Mouse (Mus musculus) limb, embryonic 14.5 days (tissue): ENCODE data around the gene Ctsh. TPM values are rescaled to one million over a fixed set of nuclear protein-coding genes. Genes with fewer than 3 reads are reported as not detected.

Source experiments
- ATAC-seq: fragments of 200-750 bp; cut with Nextera tagmentation; 2 replicates; pipeline ENCODE4 v1.8.0; 2017; ENCODE audit warnings: low read depth, moderate number of reproducible peaks, moderate TSS enrichment; ENCODE audit not compliant: low FRiP score
- DNase-seq: peaks from one replicate; pipeline ENCODE4 v3.0.0-alpha.2; 2015; ENCODE audit warnings: low spot score
- H3K27ac ChIP-seq: fragments of 300-500 bp; sonication (generic); replicated peaks from 2 replicates; pipeline ENCODE4 v1.5.1; 2014; ENCODE audit warnings: low read depth, mild to moderate bottlenecking, low read length, moderate library complexity, mixed read lengths
- H3K27me3 ChIP-seq: fragments of 300-500 bp; sonication (generic); 2 replicates; pipeline ENCODE4 v1.6.1; 2014; ENCODE audit warnings: low read length, mixed read lengths; ENCODE audit not compliant: control insufficient read depth, insufficient read depth
- H3K36me3 ChIP-seq: fragments of 300-500 bp; sonication (generic); 2 replicates; pipeline ENCODE4 v1.6.1; 2014; ENCODE audit warnings: mild to moderate bottlenecking, low read length, moderate library complexity, mixed read lengths; ENCODE audit not compliant: control insufficient read depth, insufficient read depth
- H3K4me1 ChIP-seq: fragments of 300-500 bp; sonication (generic); 2 replicates; pipeline ENCODE4 v1.6.1; 2014; ENCODE audit warnings: antibody characterized with exemption, low read length, mixed read lengths; ENCODE audit not compliant: control insufficient read depth, insufficient read depth
- H3K4me2 ChIP-seq: fragments of 300-500 bp; sonication (generic); replicated peaks from 2 replicates; pipeline ENCODE4 v1.6.1; 2014; ENCODE audit warnings: low read depth, mild to moderate bottlenecking, low read length, moderate library complexity; ENCODE audit not compliant: severe bottlenecking
- H3K4me3 ChIP-seq: fragments of 300-500 bp; sonication (generic); replicated peaks from 2 replicates; pipeline ENCODE4 v1.5.1; 2014; ENCODE audit warnings: low read length
- H3K9ac ChIP-seq: fragments of 300-500 bp; sonication (generic); 2 replicates; pipeline ENCODE4 v1.6.1; 2014; ENCODE audit warnings: mild to moderate bottlenecking, low read depth, low read length, moderate library complexity; ENCODE audit not compliant: severe bottlenecking
- H3K9me3 ChIP-seq: fragments of 300-500 bp; sonication (generic); 2 replicates; pipeline ENCODE4 v1.6.1; 2016; ENCODE audit warnings: low read length; ENCODE audit not compliant: control insufficient read depth
- POLR2A ChIP-seq: fragments of 200-500 bp; IDR thresholded peaks from 2 replicates; pipeline ENCODE4 v1.8.0; 2012; ENCODE audit warnings: inconsistent platforms, mild to moderate bottlenecking, moderate library complexity, borderline replicate concordance; ENCODE audit not compliant: insufficient read depth, insufficient read length; ENCODE audit errors: extremely low read depth
- WGBS: fragments of 180-500 bp; shearing (Covaris S2); extraction: QIAGEN DNeasy Blood & Tissue Kit; methylation state at CpG from one replicate; pipeline ENCODE4 v1.1.7; 2014; 5-methylcytosine and 5-hydroxymethylcytosine counted together
- polyA plus RNA-seq, 2 experiments: library from polyadenylated mRNA; depleted of rRNA in 1 of 2; stranded (reverse) in 1 of 2; unstranded in 1 of 2; fragments of >200 nt; fragmentation: Nextera tagmentation in 1 of 2; extraction: Ambion mirVana in 1 of 2; gene quantifications; 2 replicates each; pipeline versions ENCODE4 v1.2.1 to v1.2.3; 2012 to 2014

The Ctsh gene
- polyA plus RNA-seq, 2 experiments = 20.4 to 40.3 TPM

DNA sequence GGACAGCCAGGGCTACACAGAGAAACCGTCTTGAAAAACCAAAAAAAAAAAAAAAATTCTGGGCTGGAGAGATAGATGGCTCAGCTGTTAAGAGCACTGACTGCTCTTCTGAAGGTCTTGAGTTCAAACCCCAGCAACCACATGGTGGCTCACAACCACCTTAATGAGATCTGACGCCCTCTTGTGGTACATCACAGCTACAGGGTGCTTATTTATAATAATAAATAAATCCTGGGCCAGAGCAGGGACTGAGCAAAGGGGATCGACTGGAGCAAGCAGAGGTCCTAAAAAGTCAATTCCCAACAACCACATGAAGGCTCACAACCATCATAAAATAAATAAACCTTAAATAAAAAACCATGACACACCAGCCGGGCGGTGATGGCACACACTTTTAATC is 45.0 kb downstream of the Ctsh start:
- no peak for ATAC-seq

DNA sequence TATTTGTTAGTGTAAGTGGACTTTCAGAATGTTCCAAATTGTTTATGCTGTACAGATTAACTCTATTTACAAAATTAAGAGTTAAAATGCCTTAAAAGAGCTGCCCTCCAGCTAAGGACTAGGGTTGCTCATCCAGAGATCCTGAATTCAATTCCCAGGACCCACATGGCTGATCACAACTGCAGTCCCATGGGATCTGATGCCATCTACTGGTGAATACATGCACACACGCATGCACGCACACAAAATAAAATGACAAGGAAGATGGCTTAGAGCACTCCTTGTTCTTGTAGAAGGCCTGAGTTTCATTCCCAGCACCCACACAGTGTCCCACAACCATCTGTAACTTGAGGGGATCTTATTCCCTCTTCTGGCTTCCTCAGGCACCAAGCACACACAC is 46.8 kb downstream of the Ctsh start:
- H3K9me3 ChIP-seq = no peaks in the 10 kb centered on the region
- no peaks in the 10 kb centered on the region for H3K27me3 ChIP-seq
- H3K4me1 ChIP-seq = no peaks in the 10 kb centered on the region
- no peak overlapping the region for H3K27ac ChIP-seq
- no peak for TF ChIP-seq POLR2A
- peak; percentile 42 for DNase-seq
- peaks cover 95% of the 10 kb centered on the region for H3K36me3 ChIP-seq
- no peak for ATAC-seq
- H3K4me3 ChIP-seq = no peak overlapping the region
- no peak overlapping the region for H3K4me2 ChIP-seq
- WGBS = 83% methylated on average over 2 of the region's 2 CpGs
- no peak overlapping the region for H3K9ac ChIP-seq

More for the DNA sequence above, 45.0 kb downstream of the Ctsh start:
- Histone ChIP-seq H3K4me1 (no peaks in the 10 kb centered on the region), H3K9me3 (no peaks in the 10 kb centered on the region), H3K27ac (no peak overlapping the region), H3K4me2 (no peak overlapping the region), H3K27me3 (no peaks in the 10 kb centered on the region), H3K9ac (no peak overlapping the region), H3K36me3 (peaks cover 93% of the 10 kb centered on the region), H3K4me3 (no peak overlapping the region)
- no peak for TF ChIP-seq POLR2A
- no peak for DNase-seq
- 91% methylated on average over 5 of the region's 5 CpGs for WGBS

DNA sequence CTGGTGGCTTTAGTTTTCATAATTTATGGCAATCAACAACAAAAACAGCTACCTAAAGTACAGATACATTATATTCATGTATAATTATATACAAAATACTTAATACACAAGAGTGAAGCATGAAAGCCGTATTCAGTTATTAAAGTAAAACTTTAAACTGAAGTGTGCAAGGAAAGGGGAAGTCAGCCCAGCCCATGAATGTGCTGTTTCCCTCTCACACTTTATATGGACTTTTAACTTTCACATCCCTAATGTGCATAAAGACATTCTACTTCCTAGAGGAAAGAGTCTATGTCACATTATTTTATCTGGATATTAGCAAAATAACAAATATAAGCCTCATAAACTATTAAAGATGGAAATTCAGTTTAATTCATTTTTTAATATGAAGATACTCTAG is 51.5 kb downstream of the Ctsh start:
- Histone ChIP-seq H3K4me2 (no peak overlapping the region), H3K9ac (no peak overlapping the region), H3K36me3 (peaks cover 79% of the 10 kb centered on the region), H3K4me3 (no peak overlapping the region), H3K27me3 (no peaks in the 10 kb centered on the region), H3K9me3 (no peaks in the 10 kb centered on the region), H3K27ac (no peak overlapping the region), H3K4me1 (no peaks in the 10 kb centered on the region; the same call in 1 of the 2 replicates)
- no peak for TF ChIP-seq POLR2A
- DNase-seq (no peak), ATAC-seq (no peak)
- WGBS = 94% methylated on average over 1 of the region's 1 CpGs

DNA sequence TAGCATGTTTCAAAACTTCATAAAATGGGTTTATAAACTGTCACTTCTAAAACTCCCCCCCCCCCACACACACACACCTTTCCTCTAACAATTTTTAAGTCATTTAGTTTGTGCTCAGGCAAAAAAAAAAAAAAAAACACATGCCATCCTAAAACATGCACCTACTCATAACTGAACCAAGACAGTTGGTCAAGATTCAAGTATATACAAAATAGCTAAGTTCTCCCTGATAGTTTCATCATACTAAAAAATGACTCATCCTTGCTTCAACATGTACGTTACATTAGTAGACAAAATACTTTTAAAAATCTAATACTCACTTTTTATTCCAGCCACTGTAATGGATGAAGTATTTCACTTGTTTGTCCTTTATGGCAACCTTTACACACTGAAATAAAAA is 53.0 kb downstream of the Ctsh start:
- Histone ChIP-seq H3K4me3 (no peak overlapping the region), H3K4me1 (peaks cover 5% of the 10 kb centered on the region), H3K4me2 (no peak overlapping the region), H3K36me3 (peaks cover 64% of the 10 kb centered on the region), H3K27ac (no peak overlapping the region), H3K9me3 (no peaks in the 10 kb centered on the region), H3K27me3 (no peaks in the 10 kb centered on the region), H3K9ac (no peak overlapping the region)
- DNase-seq (no peak), ATAC-seq (no peak)
- TF ChIP-seq POLR2A = no peak
- WGBS = 88% methylated on average over 1 of the region's 1 CpGs

DNA sequence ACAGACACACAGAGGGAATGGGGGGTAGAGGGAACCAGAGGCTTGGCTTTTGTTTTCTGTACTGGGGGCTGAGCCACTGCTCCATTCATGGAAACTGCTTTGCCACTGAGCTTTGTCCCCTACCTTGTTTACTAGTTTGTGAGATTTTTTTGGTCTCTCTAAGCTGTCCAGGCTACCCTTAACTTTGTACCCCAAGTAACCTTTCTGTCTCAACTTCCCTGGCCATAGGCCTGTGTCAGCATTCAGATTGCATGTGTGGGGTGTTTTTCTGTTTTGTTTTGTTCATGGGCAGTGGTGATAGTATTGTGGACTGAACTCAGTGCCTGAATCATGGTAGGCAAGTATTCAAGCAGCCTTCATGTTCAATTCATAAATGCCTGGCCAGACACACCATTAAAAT is 54.3 kb downstream of the Ctsh start:
- H3K9ac ChIP-seq = no peak overlapping the region
- DNase-seq (no peak), ATAC-seq (no peak)
- peaks cover 52% of the 10 kb centered on the region for H3K36me3 ChIP-seq
- TF ChIP-seq POLR2A = no peak
- no peaks in the 10 kb centered on the region for H3K27me3 ChIP-seq
- H3K4me1 ChIP-seq = peaks cover 14% of the 10 kb centered on the region
- H3K4me2 ChIP-seq = no peak overlapping the region
- H3K4me3 ChIP-seq = no peak overlapping the region
- no peak overlapping the region for H3K27ac ChIP-seq
- H3K9me3 ChIP-seq = no peaks in the 10 kb centered on the region

DNA sequence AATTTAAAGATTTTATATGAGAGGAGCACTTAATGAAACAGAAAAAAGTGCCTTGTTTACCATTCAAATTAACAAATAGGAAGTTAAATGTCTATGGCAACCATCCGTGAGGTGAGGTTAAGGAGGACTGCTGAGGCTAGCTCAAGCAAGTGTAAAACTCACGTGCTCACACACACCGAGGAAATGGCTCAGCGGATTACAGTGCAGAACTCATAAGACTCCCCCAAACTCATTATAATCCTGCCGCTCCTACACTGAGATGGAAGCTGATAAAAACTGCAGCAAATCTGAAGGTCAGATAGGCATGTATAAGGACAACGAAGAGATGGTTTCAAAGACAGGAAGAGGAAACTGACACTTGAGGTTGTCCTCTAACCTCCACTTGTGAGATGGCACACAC is 55.4 kb downstream of the Ctsh start:
- Histone ChIP-seq H3K4me2 (no peak overlapping the region), H3K4me1 (peaks cover 14% of the 10 kb centered on the region), H3K36me3 (peaks cover 42% of the 10 kb centered on the region), H3K9ac (no peak overlapping the region), H3K9me3 (no peaks in the 10 kb centered on the region), H3K4me3 (no peak overlapping the region), H3K27ac (no peak overlapping the region), H3K27me3 (no peaks in the 10 kb centered on the region)
- TF ChIP-seq POLR2A = no peak
- ATAC-seq (no peak), DNase-seq (no peak)
- 79% methylated on average over 6 of the region's 6 CpGs for WGBS
